Mouse (Mus musculus) C2C12 (cell line): ENCODE data around the gene March2. TPM values are rescaled to one million over a fixed set of nuclear protein-coding genes. Genes with fewer than 3 reads are reported as not detected.

Experiments
- H3K27me3 ChIP-seq: one replicate; pipeline ENCODE4 v1.6.1; 2011; ENCODE audit not compliant: control insufficient read depth, insufficient read depth, insufficient read length
- H3K36me3 ChIP-seq: one replicate; pipeline ENCODE4 v1.6.1; 2011; ENCODE audit not compliant: control insufficient read depth, insufficient read depth
- H3K4me3 ChIP-seq: one replicate; pipeline ENCODE4 v1.5.1; 2011; ENCODE audit warnings: mild to moderate bottlenecking, control low read depth; ENCODE audit not compliant: poor library complexity, insufficient read depth, severe bottlenecking
- H3K79me2 ChIP-seq: one replicate; pipeline ENCODE4 v1.6.1; 2011; ENCODE audit not compliant: control insufficient read depth, insufficient read depth
- H3K79me3 ChIP-seq: one replicate; pipeline ENCODE4 v1.6.1; 2011; ENCODE audit warnings: low read depth, control low read depth
- H3ac ChIP-seq: one replicate; pipeline ENCODE3; 2011; ENCODE audit warnings: low read depth; ENCODE audit not compliant: control insufficient read depth, insufficient read length
- CEBPB ChIP-seq: IDR thresholded peaks from one replicate; pipeline ENCODE4 v1.6.1; 2011; ENCODE audit warnings: low read depth, mild to moderate bottlenecking, control low read depth, moderate library complexity
- CTCF ChIP-seq: IDR thresholded peaks from one replicate; pipeline ENCODE4 v1.5.1; 2011; ENCODE audit not compliant: control insufficient read depth, insufficient read depth, insufficient read length
- FOSL1 ChIP-seq: IDR thresholded peaks from one replicate; pipeline ENCODE4 v1.8.0; 2011; ENCODE audit warnings: mild to moderate bottlenecking, low read length; ENCODE audit not compliant: poor library complexity, insufficient read depth, severe bottlenecking
- MAX ChIP-seq: IDR thresholded peaks from one replicate; pipeline ENCODE4 v1.6.1; 2011; ENCODE audit warnings: mild to moderate bottlenecking, control low read depth
- MYOD1 ChIP-seq: IDR thresholded peaks from one replicate; pipeline ENCODE4 v1.6.1; 2011; ENCODE audit warnings: low read depth; ENCODE audit not compliant: control insufficient read depth, insufficient read length
- MYOG ChIP-seq: IDR thresholded peaks from one replicate; pipeline ENCODE4 v1.6.1; 2011; ENCODE audit not compliant: control insufficient read depth, insufficient read length; ENCODE audit errors: extremely low read depth
- USF1 ChIP-seq: IDR thresholded peaks from one replicate; pipeline ENCODE4 v1.6.1; 2011; ENCODE audit warnings: low read depth, mild to moderate bottlenecking, control low read depth, moderate library complexity
- polyA plus RNA-seq: library from polyadenylated mRNA; unstranded; fragments of >200 nt; fragmentation: generic; extraction: Trizol; gene quantifications from one replicate; pipeline ENCODE4 v1.2.1, GENCODE M21; 2012; ENCODE audit warnings: missing spikeins

March2 gene
- polyA plus RNA-seq, 1 experiment: 30.9 TPM

GRCm38 (mm10) chr17:33644068-33644467, 74.4 kb downstream of the March2 start:
- no peaks in the 10 kb centered on the region for H3K79me2 ChIP-seq
- no peak overlapping the region for H3K4me3 ChIP-seq
- H3K36me3 ChIP-seq: peaks cover 70% of the 10 kb centered on the region
- H3K79me3 ChIP-seq: no peaks in the 10 kb centered on the region
- H3K27me3 ChIP-seq: no peaks in the 10 kb centered on the region
- H3ac ChIP-seq: no peak overlapping the region
- TF ChIP-seq CEBPB (no peak), CTCF (no peak), USF1 (no peak), FOSL1 (no peak), MAX (no peak), MYOG (no peak), MYOD1 (no peak)

- no peaks in the 10 kb centered on the region for H3K27me3 ChIP-seq
- no peaks in the 10 kb centered on the region for H3K79me3 ChIP-seq
- no peak overlapping the region for H3ac ChIP-seq
- H3K36me3 ChIP-seq: peaks cover 40% of the 10 kb centered on the region
- H3K79me2 ChIP-seq: no peaks in the 10 kb centered on the region
- TF ChIP-seq FOSL1: no peak
- TF ChIP-seq CTCF: no peak
- no peak for TF ChIP-seq USF1
- no peak for TF ChIP-seq MYOD1
- TF ChIP-seq MAX: no peak
- no peak for TF ChIP-seq CEBPB
- no peak for TF ChIP-seq MYOG
- H3K4me3 ChIP-seq: no peak overlapping the region
Measured at GRCm38 (mm10) chr17:33639743-33640142, 78.7 kb downstream of the March2 start.

- Histone ChIP-seq H3ac (no peak within 1 kb of the TSS), H3K36me3 (peaks cover 27% of the 10 kb centered on the region), H3K79me2 (no peaks in the 10 kb centered on the region), H3K79me3 (no peaks in the 10 kb centered on the region), H3K27me3 (no peaks in the 10 kb centered on the region), H3K4me3 (no peak within 1 kb of the TSS)
- TF ChIP-seq MYOG (no peak), MYOD1 (no peak), MAX (no peak), CEBPB (no peak), CTCF (no peak), USF1 (no peak), FOSL1 (no peak)
Measured at GRCm38 (mm10) chr17:33637516-33638276, 80.8 kb downstream of the March2 start, which contains the start of gene Pram1. Pram1 (plus strand) TSS chr17:33638056.

GRCm38 (mm10) chr17:33637038-33637437, 81.4 kb downstream of the March2 start:
- no peaks in the 10 kb centered on the region for H3K79me3 ChIP-seq
- H3ac ChIP-seq: no peak overlapping the region
- TF ChIP-seq CTCF (no peak), MAX (no peak), MYOG (no peak), MYOD1 (no peak)
- H3K36me3 ChIP-seq: peaks cover 20% of the 10 kb centered on the region
- no peaks in the 10 kb centered on the region for H3K27me3 ChIP-seq
- no peaks in the 10 kb centered on the region for H3K79me2 ChIP-seq
- no peak overlapping the region for H3K4me3 ChIP-seq

Other genes with a start within 250 kb of the March2 start
- gene Adamts10, start 194.5 kb downstream of the March2 start, polyA plus RNA-seq: 6.2 TPM
- not detected for gene Myo1f, start 163.0 kb downstream of the March2 start, polyA plus RNA-seq
- 25.1 TPM for gene Zfp414, start 89.6 kb downstream of the March2 start, polyA plus RNA-seq
- gene Pram1, start 80.6 kb downstream of the March2 start, polyA plus RNA-seq: not detected
- gene Hnrnpm, start 31.8 kb downstream of the March2 start, polyA plus RNA-seq: 129 TPM
- 97.3 TPM for gene Rab11b, start 41.9 kb upstream of the March2 start, polyA plus RNA-seq
- 212 TPM for gene Angptl4, start 63.2 kb upstream of the March2 start, polyA plus RNA-seq
- 5.0 TPM for gene Kank3, start 91.8 kb upstream of the March2 start, polyA plus RNA-seq
- 8,619 TPM for gene Rps28, start 105.9 kb upstream of the March2 start, polyA plus RNA-seq
- gene Ndufa7, start 105.9 kb upstream of the March2 start, polyA plus RNA-seq: 493 TPM
- gene Cd320, start 124.4 kb upstream of the March2 start, polyA plus RNA-seq: 77.8 TPM
- not detected for gene Gm7029, start 155.2 kb upstream of the March2 start, polyA plus RNA-seq
- 68.6 TPM for gene Kifc1, start 172.0 kb upstream of the March2 start, polyA plus RNA-seq
- not detected for gene Platr17, start 186.5 kb upstream of the March2 start, polyA plus RNA-seq
- 19.3 TPM for gene Daxx, start 190.7 kb upstream of the March2 start, polyA plus RNA-seq
- gene Tapbp, start 197.2 kb upstream of the March2 start, polyA plus RNA-seq: 30.5 TPM
- gene Zbtb22, start 197.2 kb upstream of the March2 start, polyA plus RNA-seq: 30.3 TPM
- gene Rgl2, start 210.9 kb upstream of the March2 start, polyA plus RNA-seq: 31.7 TPM
- 130 TPM for gene Pfdn6, start 221.7 kb upstream of the March2 start, polyA plus RNA-seq
- gene Wdr46, start 222.0 kb upstream of the March2 start, polyA plus RNA-seq: 64.8 TPM
- 1.5 TPM for gene B3galt4, start 232.8 kb upstream of the March2 start, polyA plus RNA-seq
- 24.4 TPM for gene Vps52, start 237.1 kb upstream of the March2 start, polyA plus RNA-seq
- 517 TPM for gene Rps18, start 237.3 kb upstream of the March2 start, polyA plus RNA-seq